Mouse (Mus musculus): ENCODE measurements around the gene Enah. TPM values are rescaled to one million over a fixed set of nuclear protein-coding genes. Genes with fewer than 3 reads are reported as not detected.

Enah gene
- total and polyA plus RNA-seq, 3 experiments, result 0.45 to 0.69 TPM; not detected in 1

DNA sequence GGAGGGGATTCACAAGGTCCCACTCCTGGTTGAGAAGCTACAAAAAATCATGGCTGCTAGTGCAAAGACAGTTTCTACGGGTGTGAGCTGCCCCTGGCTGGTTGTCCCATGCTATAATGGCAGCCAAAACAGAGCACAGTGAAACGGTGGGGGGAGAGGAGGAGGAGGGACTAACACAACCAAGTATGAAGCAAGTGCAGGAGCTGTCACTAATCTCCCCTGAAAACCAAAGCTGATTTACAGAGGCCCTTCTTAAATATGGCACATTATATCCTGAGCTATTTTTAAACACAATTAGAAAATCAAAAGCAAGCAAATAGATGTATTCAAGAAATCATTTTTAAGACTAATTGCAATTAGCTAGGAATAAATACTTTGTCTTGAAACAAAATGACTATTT is 32.6 kb downstream of the Enah start:
- Histone ChIP-seq H3K9me3 (replicated peaks; ENCODE audit: insufficient read depth, low read length) (no peaks in the 10 kb centered on the region), H3K4me3 (ENCODE audit: control insufficient read depth in 1 of 2, insufficient read depth in 1 of 2, low read depth in 2 of 2, low read length in 2 of 2) (no peak overlapping the region), H3K79me2 (ENCODE audit: control insufficient read depth, insufficient read depth, low read length, poor library complexity) (no peaks in the 10 kb centered on the region), H3K9ac (ENCODE audit: control insufficient read depth, low read depth, low read length, poor library complexity, severe bottlenecking) (no peak overlapping the region), H3K27me3 (ENCODE audit: control insufficient read depth in 1 of 2, insufficient read depth in 2 of 2, low read length in 2 of 2) (peaks cover under 1 to 4% of the 10 kb centered on the region in 2 experiments; a peak in 2 of 4 replicates), H3K4me1 (ENCODE audit: control insufficient read depth in 1 of 2, insufficient read depth in 2 of 2, low read length in 2 of 2) (no peaks in the 10 kb centered on the region), H3K36me3 (ENCODE audit: control insufficient read depth in 1 of 2, insufficient read depth in 2 of 2, low read length in 2 of 2) (no peaks in the 10 kb centered on the region), H3K27ac (ENCODE audit: control insufficient read depth, low read depth, low read length) (no peak overlapping the region)
- DNase-seq (ENCODE audit: low read depth, low spot score), result no peak
- TF ChIP-seq RAD21 (IDR thresholded peaks at IDR 0.05; ENCODE audit: low read depth, low read length) (no peak), EP300 (IDR thresholded peaks at IDR 0.05; ENCODE audit: low read depth in 1 of 2, low read length in 2 of 2) (no peak), MYC (IDR thresholded peaks at IDR 0.05; ENCODE audit: low read depth, low read length) (no peak), MAZ (IDR thresholded peaks at IDR 0.05; ENCODE audit: low read depth, low read length) (no peak), ZNF384 (IDR thresholded peaks at IDR 0.05; ENCODE audit: low read depth, low read length) (no peak)

DNA sequence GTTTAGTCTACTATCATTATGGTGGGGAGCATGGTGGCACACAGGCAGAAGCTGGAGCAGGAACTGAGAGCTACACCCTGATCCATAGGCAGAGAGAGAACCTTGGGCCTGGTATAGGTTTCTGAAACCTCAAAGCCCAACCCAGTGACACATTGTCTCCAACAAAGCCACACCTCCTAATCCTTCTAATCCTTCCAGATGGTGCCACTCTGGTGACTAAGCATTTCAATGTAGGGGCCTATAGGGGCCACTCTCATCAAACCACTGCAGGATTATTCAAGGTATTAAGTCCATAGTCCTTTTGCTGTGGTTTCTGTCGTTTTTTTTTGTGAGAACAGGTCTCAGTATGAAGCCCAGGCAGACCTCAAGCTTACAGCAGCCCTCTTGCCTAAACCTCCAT is 33.9 kb downstream of the Enah start:
- Histone ChIP-seq H3K27ac (ENCODE audit: control insufficient read depth, low read depth, low read length) (no peak overlapping the region), H3K9ac (ENCODE audit: control insufficient read depth, low read depth, low read length, poor library complexity, severe bottlenecking) (no peak overlapping the region), H3K4me3 (ENCODE audit: control insufficient read depth in 1 of 2, insufficient read depth in 1 of 2, low read depth in 2 of 2, low read length in 2 of 2) (no peak overlapping the region), H3K9me3 (replicated peaks; ENCODE audit: insufficient read depth, low read length) (no peaks in the 10 kb centered on the region), H3K27me3 (ENCODE audit: control insufficient read depth in 1 of 2, insufficient read depth in 2 of 2, low read length in 2 of 2) (peaks cover 0 to 4% of the 10 kb centered on the region in 2 experiments; a peak in 2 of 4 replicates), H3K4me1 (ENCODE audit: control insufficient read depth in 1 of 2, insufficient read depth in 2 of 2, low read length in 2 of 2) (no peaks in the 10 kb centered on the region), H3K79me2 (ENCODE audit: control insufficient read depth, insufficient read depth, low read length, poor library complexity) (no peaks in the 10 kb centered on the region), H3K36me3 (ENCODE audit: control insufficient read depth in 1 of 2, insufficient read depth in 2 of 2, low read length in 2 of 2) (no peaks in the 10 kb centered on the region)
- no peak for DNase-seq (ENCODE audit: low read depth, low spot score)
- no peak for TF ChIP-seq ELF1 (IDR thresholded peaks at IDR 0.05; ENCODE audit: low read depth, low read length)
- no peak for TF ChIP-seq MAFK (IDR thresholded peaks at IDR 0.05; ENCODE audit: borderline replicate concordance, low read depth, low read length)
- TF ChIP-seq GATA1 (IDR thresholded peaks at IDR 0.05; ENCODE audit: low read depth, low read length), result no peak
- no peak for TF ChIP-seq TCF12 (IDR thresholded peaks at IDR 0.05; ENCODE audit: low read depth, low read length)
- no peak for TF ChIP-seq JUND (IDR thresholded peaks at IDR 0.05; ENCODE audit: low read depth, low read length)
- no peak for TF ChIP-seq ETS1 (IDR thresholded peaks at IDR 0.05; ENCODE audit: low read depth, low read length)
- TF ChIP-seq USF1 (IDR thresholded peaks at IDR 0.05; ENCODE audit: low read depth, low read length), result no peak
- TF ChIP-seq MYC (IDR thresholded peaks at IDR 0.05; ENCODE audit: low read depth, low read length), result no peak
- TF ChIP-seq ZNF384 (IDR thresholded peaks at IDR 0.05; ENCODE audit: low read depth, low read length), result no peak
- TF ChIP-seq KAT2A (conservative IDR thresholded peaks at IDR 0.05; ENCODE audit: low read depth, low read length), result no peak
- no peak for TF ChIP-seq CTCF (IDR thresholded peaks at IDR 0.05 in 2 of 3, conservative IDR thresholded peaks at IDR 0.05 in 1 of 3; ENCODE audit: control insufficient read depth in 1 of 3, insufficient read depth in 1 of 3, low read depth in 2 of 3, low read length in 3 of 3, poor library complexity in 1 of 3, severe bottlenecking in 1 of 3)
- TF ChIP-seq ZMIZ1 (IDR thresholded peaks at IDR 0.05; ENCODE audit: low read depth, low read length), result no peak
- no peak for TF ChIP-seq HCFC1 (IDR thresholded peaks at IDR 0.05; ENCODE audit: low read depth, low read length)
- TF ChIP-seq E2F4 (IDR thresholded peaks at IDR 0.05; ENCODE audit: borderline replicate concordance, low read depth, low read length), result no peak
- TF ChIP-seq MEF2A (IDR thresholded peaks at IDR 0.05; ENCODE audit: extremely low read depth, insufficient replicate concordance, low read depth, low read length, poor library complexity, severe bottlenecking), result no peak
- TF ChIP-seq RAD21 (IDR thresholded peaks at IDR 0.05; ENCODE audit: low read depth, low read length), result no peak

All from MEL (cell line).